Mouse (Mus musculus): ENCODE measurements around the gene Atp6v1d. TPM values are rescaled to one million over a fixed set of nuclear protein-coding genes. Genes with fewer than 3 reads are reported as not detected.

Gene Atp6v1d
- 53.3 and 74.5 TPM in 2 replicates for total RNA-seq (2014; fragmentation: Nextera tagmentation)
- total RNA-seq (2017), result 15.3 and 27.9 TPM in 2 replicates

DNA sequence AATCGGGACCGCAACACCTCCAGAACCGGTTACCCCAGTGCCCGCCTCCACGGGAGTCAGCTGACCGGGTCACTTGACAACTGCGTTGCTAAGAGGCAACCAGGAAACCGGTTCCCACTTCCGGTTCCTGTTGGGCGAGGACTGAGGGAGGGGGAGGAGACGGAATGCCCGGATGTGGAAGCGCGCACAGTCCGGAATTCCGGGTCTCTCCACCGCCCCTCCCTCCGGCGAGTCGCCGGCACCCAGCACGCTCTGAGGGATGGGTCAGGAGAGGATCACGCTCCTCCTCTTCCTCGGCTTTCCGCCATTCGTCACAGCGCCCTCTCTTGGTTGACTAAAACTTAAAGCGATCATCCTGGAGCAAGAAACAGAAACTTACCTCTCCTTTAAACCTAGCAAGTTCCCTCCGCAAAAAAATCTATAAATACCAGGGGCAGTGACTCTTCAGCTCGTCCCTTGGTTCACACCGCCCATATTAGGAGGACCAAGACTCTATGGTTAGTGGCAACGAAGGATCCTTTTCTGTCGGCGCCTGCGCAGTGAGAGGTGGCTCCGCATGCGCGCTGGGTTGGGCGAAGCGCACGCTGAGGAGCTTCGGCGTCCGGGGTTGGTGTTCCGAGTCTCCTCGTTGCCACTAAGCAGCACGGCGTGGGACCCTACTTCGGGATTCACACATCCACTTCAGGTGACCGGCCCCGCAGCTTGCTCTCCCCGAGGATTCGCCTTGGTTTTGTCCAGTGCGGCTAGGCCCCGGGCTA is at the start of gene Atp6v1d, which contains the start of gene Eif2s1:
Gene Atp6v1d, minus strand, starts transcription at position 143 of the 758 bp plus-strand sequence.
Gene Eif2s1, plus strand, starts transcription at position 324 of the 758 bp plus-strand sequence.
- ATAC-seq (replicated peaks; ENCODE audit: low FRiP score, low TSS enrichment, poor library complexity, severe bottlenecking), result peak; percentile 88

DNA sequence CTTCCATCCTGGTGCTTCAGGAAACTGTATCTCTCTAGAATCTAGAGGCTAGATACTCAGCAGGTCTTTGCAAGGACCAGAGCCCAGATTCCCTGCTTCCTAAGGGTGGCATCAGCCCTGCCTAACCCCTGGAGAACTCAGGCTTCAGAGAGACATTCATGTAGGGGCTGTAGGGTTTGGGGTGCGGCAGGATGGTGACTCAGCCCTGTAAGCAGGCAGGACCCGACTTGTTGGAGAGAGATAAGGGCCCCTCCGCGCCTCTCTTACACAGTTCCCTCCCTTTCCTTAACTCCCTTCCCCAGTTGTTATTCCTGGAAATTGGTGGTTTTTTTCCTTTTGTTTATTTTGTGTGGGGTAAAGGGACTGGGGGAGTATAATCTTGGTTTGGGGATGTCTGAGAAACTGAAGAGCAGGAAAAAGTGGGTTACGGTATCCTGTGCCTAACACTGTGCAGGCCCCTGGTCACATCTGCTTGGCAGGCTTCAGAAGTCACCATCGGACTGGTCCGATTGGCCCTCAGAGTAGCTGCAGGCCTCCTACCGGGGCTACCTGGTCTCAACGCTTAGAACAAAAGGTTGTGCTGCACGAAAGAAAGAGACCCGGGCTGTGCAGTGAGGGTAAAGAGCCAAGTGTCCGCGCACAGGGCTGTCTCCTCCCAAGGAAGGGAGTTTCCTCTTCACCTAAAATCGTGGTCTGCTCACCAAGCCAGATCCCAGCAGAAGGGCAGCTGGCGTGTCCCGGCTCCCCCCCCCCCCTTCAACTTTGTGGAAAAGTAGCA is 49.4 kb upstream of the Atp6v1d start:
- ATAC-seq (replicated peaks; ENCODE audit: low FRiP score, low TSS enrichment, poor library complexity, severe bottlenecking), result peak; percentile 64

GRCm38 (mm10) chr12:78908081-78908605 is 46.7 kb upstream of the Atp6v1d start:
- ATAC-seq (replicated peaks; ENCODE audit: low FRiP score, low TSS enrichment, poor library complexity, severe bottlenecking), result no peak

GRCm38 (mm10) chr12:78906707-78907162 is 45.3 kb upstream of the Atp6v1d start, which contains the start of gene Plek2:
Gene Plek2, minus strand, starts transcription at chr12:78906964.
- ATAC-seq (replicated peaks; ENCODE audit: low FRiP score, low TSS enrichment, poor library complexity, severe bottlenecking), result peak; percentile 60

DNA sequence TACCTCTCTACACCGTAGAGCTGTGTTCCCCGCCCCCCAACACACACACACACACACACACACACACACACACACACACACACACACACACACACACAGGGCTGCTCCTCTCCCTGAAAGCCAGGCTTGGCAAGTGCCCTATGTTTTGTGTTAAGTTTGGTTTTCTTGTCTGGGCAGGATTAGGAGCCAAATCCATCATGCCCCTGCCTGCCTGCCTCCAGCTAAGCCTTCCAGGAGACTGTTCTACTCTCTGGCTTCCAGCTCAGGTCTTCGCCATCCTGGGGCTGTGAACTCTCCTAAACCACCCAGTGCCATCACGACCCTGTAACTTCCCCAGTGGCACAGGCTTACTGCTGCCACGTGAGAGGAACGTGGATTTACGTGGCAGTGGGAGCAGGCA is 43.1 kb upstream of the Atp6v1d start:
- ATAC-seq (replicated peaks; ENCODE audit: low FRiP score, low TSS enrichment, poor library complexity, severe bottlenecking), result no peak

- ATAC-seq (replicated peaks; ENCODE audit: low FRiP score, low TSS enrichment, poor library complexity, severe bottlenecking), result no peak
These were observed 41.9 kb upstream of the Atp6v1d start for GRCm38 (mm10) chr12:78903313-78903712.

DNA sequence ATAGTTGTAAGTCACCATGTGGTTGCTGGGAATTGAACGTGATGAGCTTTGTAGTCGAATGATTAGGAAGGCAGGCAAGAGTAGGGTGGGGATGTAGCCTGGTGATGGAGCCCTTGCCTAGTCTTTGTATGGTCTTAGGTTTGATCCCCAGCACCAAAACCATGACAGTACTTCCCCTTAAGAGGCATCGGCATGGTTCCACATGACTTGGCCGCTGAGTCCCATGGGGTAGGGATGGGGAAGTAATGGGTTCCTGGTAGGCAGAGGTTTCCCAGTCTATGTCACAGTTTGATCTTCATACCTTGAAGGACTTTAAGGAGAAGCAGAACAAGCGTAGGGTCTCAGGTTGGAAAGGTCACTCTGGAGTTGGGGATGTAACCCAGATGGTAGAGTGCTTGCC is 40.0 kb upstream of the Atp6v1d start:
- ATAC-seq (replicated peaks; ENCODE audit: low FRiP score, low TSS enrichment, poor library complexity, severe bottlenecking), result no peak

DNA sequence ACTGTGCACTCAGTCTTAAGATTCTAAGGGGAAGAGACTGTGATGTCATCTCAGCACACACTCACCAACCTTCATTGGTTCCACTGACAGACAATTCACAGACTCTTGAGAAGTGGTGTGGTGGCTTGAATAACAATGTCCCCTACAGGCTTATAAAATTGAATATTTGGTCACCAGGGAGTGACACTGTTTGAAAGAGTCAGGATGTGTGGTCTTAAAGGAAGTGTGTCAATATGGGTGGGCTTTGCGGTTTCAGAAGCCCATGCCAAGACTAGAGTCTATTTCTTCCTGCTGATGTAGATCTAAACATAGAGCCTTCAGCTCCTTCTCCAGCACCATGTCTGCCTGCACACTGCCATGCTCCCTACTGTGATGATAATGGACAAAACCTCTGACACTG is 36.4 kb upstream of the Atp6v1d start:
- no peak for ATAC-seq (replicated peaks; ENCODE audit: low FRiP score, low TSS enrichment, poor library complexity, severe bottlenecking)

DNA sequence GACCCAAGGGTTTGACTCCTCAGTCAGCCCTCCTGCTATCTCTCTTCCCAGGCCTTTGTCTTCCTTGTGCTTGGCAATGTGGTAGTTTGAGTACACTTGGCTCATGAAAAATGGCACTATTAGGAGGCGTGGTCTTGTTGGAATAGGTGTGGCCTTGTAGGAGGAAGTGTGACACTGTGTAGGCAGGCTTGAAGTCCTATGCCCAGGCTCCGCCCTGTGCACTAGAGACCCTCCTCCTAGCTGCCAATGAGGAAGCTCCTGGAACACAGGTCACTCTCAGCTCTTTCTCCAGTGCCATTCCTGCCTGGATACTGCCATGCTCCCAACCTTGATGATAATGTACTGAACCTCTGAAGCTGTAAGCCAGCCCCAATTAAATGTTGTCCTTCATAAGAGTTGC is 29.7 kb upstream of the Atp6v1d start:
- ATAC-seq (replicated peaks; ENCODE audit: low FRiP score, low TSS enrichment, poor library complexity, severe bottlenecking), result no peak

- no peak for ATAC-seq (replicated peaks; ENCODE audit: low FRiP score, low TSS enrichment, poor library complexity, severe bottlenecking)
These were observed 28.6 kb upstream of the Atp6v1d start for GRCm38 (mm10) chr12:78890062-78890461.

- 0 out of 2 replicates have a peak, but pooled peaks have one; percentile 28 for ATAC-seq (replicated peaks; ENCODE audit: low FRiP score, low TSS enrichment, poor library complexity, severe bottlenecking)
These were observed 13.1 kb upstream of the Atp6v1d start for GRCm38 (mm10) chr12:78874581-78874980.

DNA sequence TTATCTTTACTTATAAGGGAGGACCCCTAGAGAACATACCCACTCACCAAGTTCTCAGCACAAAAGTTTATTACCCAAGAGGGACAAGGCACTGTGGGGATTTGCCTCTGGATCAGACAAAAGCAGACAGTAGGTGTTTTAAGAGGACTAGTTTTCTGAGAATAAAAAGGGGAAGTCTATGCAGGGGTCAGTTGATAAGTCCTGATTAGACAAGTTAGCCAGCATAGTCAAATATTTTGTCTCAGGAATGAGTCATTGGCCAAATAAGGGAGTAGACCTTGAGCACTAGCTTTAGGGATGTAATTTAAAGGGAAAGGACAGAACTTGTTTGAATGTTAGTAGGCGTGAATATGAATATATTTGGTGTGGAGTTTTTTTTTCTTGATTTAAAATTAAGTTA is 6.7 kb upstream of the Atp6v1d start:
- ATAC-seq (replicated peaks; ENCODE audit: low FRiP score, low TSS enrichment, poor library complexity, severe bottlenecking), result no peak

GRCm38 (mm10) chr12:78865434-78865833 is 4.0 kb upstream of the Atp6v1d start:
- ATAC-seq (replicated peaks; ENCODE audit: low FRiP score, low TSS enrichment, poor library complexity, severe bottlenecking), result no peak

DNA sequence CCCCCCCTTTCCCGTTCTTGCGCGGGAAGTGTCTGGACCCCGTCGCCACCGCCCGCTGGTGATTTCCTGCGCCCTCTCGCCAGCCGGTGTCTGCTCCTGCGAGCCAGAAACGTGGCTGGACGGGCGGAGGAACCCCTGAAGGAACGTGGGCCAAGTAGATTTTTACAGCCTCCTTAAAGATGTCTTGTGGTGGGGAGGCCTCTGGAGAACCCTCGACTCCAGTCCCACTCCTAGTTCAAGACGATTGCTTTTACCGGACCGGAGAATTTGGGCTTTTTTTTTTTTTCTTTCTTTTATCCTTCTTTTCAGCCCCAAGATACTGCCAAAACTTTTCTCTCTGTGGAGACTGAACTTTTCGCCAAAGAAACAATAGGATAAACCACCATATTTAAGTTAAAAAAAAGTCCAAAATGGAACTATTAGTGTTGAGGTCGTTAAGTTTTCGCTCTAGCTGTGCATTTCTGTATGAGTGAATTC is 854 bp upstream of the Atp6v1d start:
- peak; percentile 50; the same call in 1 of the 2 replicates for ATAC-seq (replicated peaks; ENCODE audit: low FRiP score, low TSS enrichment, poor library complexity, severe bottlenecking)

DNA sequence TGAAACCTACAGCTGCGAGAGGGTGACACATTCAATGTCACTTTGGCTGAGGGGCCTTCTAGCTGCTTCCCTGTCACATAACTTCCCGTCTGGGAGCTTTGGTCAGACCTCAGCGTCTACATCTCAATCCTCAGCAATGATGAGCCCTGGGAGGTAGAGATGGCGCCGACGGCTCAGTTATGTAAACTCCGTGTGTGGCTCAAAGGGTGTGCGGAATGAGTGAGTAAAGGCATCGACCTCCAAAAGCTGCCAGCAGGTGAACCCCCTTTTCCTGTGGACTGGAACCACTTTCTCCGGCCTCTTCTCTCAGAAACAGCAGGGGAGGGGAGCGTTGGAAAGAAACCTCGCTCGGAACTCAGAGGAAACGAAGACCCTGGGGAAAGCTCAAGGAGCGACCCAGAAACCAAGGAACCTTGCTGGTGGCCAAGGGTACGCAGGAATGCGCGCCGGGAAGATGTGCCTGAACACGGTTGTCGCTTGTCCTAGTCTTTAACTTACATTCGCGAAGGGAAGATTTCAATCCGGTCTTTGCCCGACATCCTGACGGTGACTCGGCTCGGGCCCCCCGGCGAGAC is 430 bp downstream of the Atp6v1d start:
- ATAC-seq (replicated peaks; ENCODE audit: low FRiP score, low TSS enrichment, poor library complexity, severe bottlenecking), result peak; percentile 32

GRCm38 (mm10) chr12:78848246-78848645 is 13.2 kb downstream of the Atp6v1d start:
- no peak for ATAC-seq (replicated peaks; ENCODE audit: low FRiP score, low TSS enrichment, poor library complexity, severe bottlenecking)

GRCm38 (mm10) chr12:78842429-78842828 is 19.0 kb downstream of the Atp6v1d start:
- ATAC-seq (replicated peaks; ENCODE audit: low FRiP score, low TSS enrichment, poor library complexity, severe bottlenecking), result no peak

GRCm38 (mm10) chr12:78839906-78840305 is 21.5 kb downstream of the Atp6v1d start:
- ATAC-seq (replicated peaks; ENCODE audit: low FRiP score, low TSS enrichment, poor library complexity, severe bottlenecking), result no peak

- peak; percentile 65 for ATAC-seq (replicated peaks; ENCODE audit: low FRiP score, low TSS enrichment, poor library complexity, severe bottlenecking)
These were observed 26.9 kb downstream of the Atp6v1d start for GRCm38 (mm10) chr12:78834496-78834895.

DNA sequence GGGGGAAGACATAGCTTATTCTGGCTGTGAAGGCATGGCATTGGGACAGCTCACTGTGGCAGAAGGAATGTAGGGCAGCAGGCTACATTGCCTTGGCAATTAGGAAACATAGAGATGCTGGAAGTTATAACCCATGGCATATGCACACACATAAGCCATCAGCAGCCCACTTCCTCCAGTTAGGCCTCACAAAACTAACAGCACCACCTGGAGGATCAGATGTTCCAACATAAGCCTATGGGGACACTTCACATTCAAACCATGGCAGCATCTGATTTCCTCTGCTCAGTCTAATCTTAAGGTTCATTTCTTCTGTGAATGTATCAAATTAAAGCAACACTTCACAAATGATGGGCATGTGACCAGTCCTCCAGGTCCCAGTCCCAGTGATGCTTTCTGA is 47.0 kb downstream of the Atp6v1d start:
- ATAC-seq (replicated peaks; ENCODE audit: low FRiP score, low TSS enrichment, poor library complexity, severe bottlenecking), result 0 out of 2 replicates have a peak, but pooled peaks have one; percentile 7

All from megakaryocyte-erythroid progenitor cell, adult 5-6 weeks (primary cell).